Mouse (Mus musculus): ENCODE results near the gene Rin3.

The Rin3 gene

GRCm38 (mm10) chr12:102280867-102281503 is 1.9 kb upstream of the Rin3 start:
- no peak for DNase-seq (ENCODE audit: low spot score)

- no peak for DNase-seq (ENCODE audit: low spot score)
These were observed 722 bp upstream of the Rin3 start for GRCm38 (mm10) chr12:102282126-102282525.

GRCm38 (mm10) chr12:102283483-102284266 is 827 bp downstream of the Rin3 start:
- no peak for DNase-seq (ENCODE audit: low spot score)

- no peak for DNase-seq (ENCODE audit: low spot score)
These were observed 1.4 kb downstream of the Rin3 start for GRCm38 (mm10) chr12:102284267-102284610.

- DNase-seq (ENCODE audit: low spot score) = no peak
These were observed 1.8 kb downstream of the Rin3 start for GRCm38 (mm10) chr12:102284618-102285159.

- DNase-seq (ENCODE audit: low spot score) = no peak
These were observed 2.5 kb downstream of the Rin3 start for GRCm38 (mm10) chr12:102285318-102285717.

- DNase-seq (ENCODE audit: low spot score) = no peak
These were observed 2.9 kb downstream of the Rin3 start for GRCm38 (mm10) chr12:102285779-102286178.

- no peak for DNase-seq (ENCODE audit: low spot score)
These were observed 4.0 kb downstream of the Rin3 start for GRCm38 (mm10) chr12:102286681-102287414.

GRCm38 (mm10) chr12:102287904-102288602 is 5.2 kb downstream of the Rin3 start:
- no peak for DNase-seq (ENCODE audit: low spot score)

GRCm38 (mm10) chr12:102288846-102289245 is 6.0 kb downstream of the Rin3 start:
- no peak for DNase-seq (ENCODE audit: low spot score)

- no peak for DNase-seq (ENCODE audit: low spot score)
These were observed 6.7 kb downstream of the Rin3 start for GRCm38 (mm10) chr12:102289568-102289967.

GRCm38 (mm10) chr12:102290662-102291061 is 7.8 kb downstream of the Rin3 start:
- no peak for DNase-seq (ENCODE audit: low spot score)

- DNase-seq (ENCODE audit: low spot score) = no peak
These were observed 8.8 kb downstream of the Rin3 start for GRCm38 (mm10) chr12:102291686-102292085.

GRCm38 (mm10) chr12:102292501-102293215 is 9.8 kb downstream of the Rin3 start:
- no peak for DNase-seq (ENCODE audit: low spot score)

- no peak for DNase-seq (ENCODE audit: low spot score)
These were observed 11.8 kb downstream of the Rin3 start for GRCm38 (mm10) chr12:102294634-102295033.

GRCm38 (mm10) chr12:102295230-102295629 is 12.4 kb downstream of the Rin3 start:
- no peak for DNase-seq (ENCODE audit: low spot score)

- DNase-seq (ENCODE audit: low spot score) = no peak
These were observed 12.8 kb downstream of the Rin3 start for GRCm38 (mm10) chr12:102295662-102296061.

- no peak for DNase-seq (ENCODE audit: low spot score)
These were observed 13.5 kb downstream of the Rin3 start for GRCm38 (mm10) chr12:102296361-102296760.

GRCm38 (mm10) chr12:102296967-102297366 is 14.1 kb downstream of the Rin3 start:
- no peak for DNase-seq (ENCODE audit: low spot score)

- DNase-seq (ENCODE audit: low spot score) = no peak
These were observed 16.4 kb downstream of the Rin3 start for GRCm38 (mm10) chr12:102299209-102299608.

GRCm38 (mm10) chr12:102301585-102301984 is 18.7 kb downstream of the Rin3 start:
- DNase-seq (ENCODE audit: low spot score) = no peak

Data from layer of hippocampus, adult 9-10 months (tissue).